Mouse (Mus musculus) large intestine, adult 2 months (tissue): ENCODE measurements at regions not wholly inside any gene's neighbourhood (a gene's known extent, or its start where the extent isn't known, plus 50 kb on each side); places are given as distances from the start of the nearest gene placed in this dataset.

ENCODE experiments used
- DNase-seq: peaks from one replicate; pipeline ENCODE4 v3.0.0-alpha.2; 2012; ENCODE audit warnings: low read depth, low spot score
- WGBS: fragments of 180-500 bp; shearing (Covaris S2); methylation state at CpG from one replicate; pipeline ENCODE4 v1.1.7; 2018; 5-methylcytosine and 5-hydroxymethylcytosine counted together

- no peak for DNase-seq
- WGBS, result 61% methylated on average over 1 of the region's 1 CpGs
These were observed 360.0 kb upstream of the Meox2 start for GRCm38 (mm10) chr12:36748345-36748744.

- 73% methylated on average over 4 of the region's 4 CpGs for WGBS
- no peak for DNase-seq
These were observed 342.9 kb upstream of the Meox2 start for GRCm38 (mm10) chr12:36765315-36766058.

GRCm38 (mm10) chr12:36766167-36766566, 342.2 kb upstream of the Meox2 start:
- no peak for DNase-seq
- 21% methylated on average over 1 of the region's 1 CpGs for WGBS

GRCm38 (mm10) chr12:36780761-36781160, 327.6 kb upstream of the Meox2 start:
- 85% methylated on average over 7 of the region's 7 CpGs for WGBS
- DNase-seq, result no peak

- 43% methylated on average over 2 of the region's 2 CpGs for WGBS
- DNase-seq, result no peak
These were observed 317.5 kb upstream of the Meox2 start for GRCm38 (mm10) chr12:36790866-36791265.

- WGBS, result 60% methylated on average over 3 of the region's 3 CpGs
- DNase-seq, result no peak
These were observed 316.9 kb upstream of the Meox2 start for GRCm38 (mm10) chr12:36791430-36791829.

- no peak for DNase-seq
- WGBS, result 57% methylated on average over 3 of the region's 3 CpGs
These were observed 316.1 kb upstream of the Meox2 start for GRCm38 (mm10) chr12:36792205-36792604.

GRCm38 (mm10) chr12:36793799-36794198, 314.5 kb upstream of the Meox2 start:
- no peak for DNase-seq
- WGBS, result 68% methylated on average over 2 of the region's 2 CpGs

GRCm38 (mm10) chr12:36796201-36796600, 312.1 kb upstream of the Meox2 start:
- 83% methylated on average over 4 of the region's 4 CpGs for WGBS
- no peak for DNase-seq

GRCm38 (mm10) chr12:36817938-36818337, 290.4 kb upstream of the Meox2 start:
- no peak for DNase-seq
- 85% methylated on average over 2 of the region's 2 CpGs for WGBS

GRCm38 (mm10) chr12:36818852-36819251, 289.5 kb upstream of the Meox2 start:
- WGBS, result 82% methylated on average over 3 of the region's 3 CpGs
- DNase-seq, result no peak

GRCm38 (mm10) chr12:36826766-36827165, 281.6 kb upstream of the Meox2 start:
- WGBS, result 61% methylated on average over 6 of the region's 6 CpGs
- no peak for DNase-seq

GRCm38 (mm10) chr12:36831307-36831997, 276.9 kb upstream of the Meox2 start:
- 72% methylated on average over 14 of the region's 14 CpGs for WGBS
- DNase-seq, result no peak

GRCm38 (mm10) chr12:36842957-36843356, 265.4 kb upstream of the Meox2 start:
- DNase-seq, result no peak
- WGBS, result 93% methylated on average over 1 of the region's 1 CpGs

- DNase-seq, result no peak
These were observed 263.2 kb upstream of the Meox2 start for GRCm38 (mm10) chr12:36845130-36845529.

- WGBS, result 85% methylated on average over 2 of the region's 2 CpGs
- DNase-seq, result no peak
These were observed 259.3 kb upstream of the Meox2 start for GRCm38 (mm10) chr12:36849086-36849485.

GRCm38 (mm10) chr12:36863113-36863512, 245.2 kb upstream of the Meox2 start:
- 75% methylated on average over 7 of the region's 7 CpGs for WGBS
- DNase-seq, result no peak

GRCm38 (mm10) chr12:36880724-36881123, 227.6 kb upstream of the Meox2 start:
- 92% methylated on average over 1 of the region's 1 CpGs for WGBS

GRCm38 (mm10) chr12:36913364-36913763, 195.0 kb upstream of the Meox2 start:
- DNase-seq, result no peak

More at GRCm38 (mm10) chr12:36880724-36881123, 227.6 kb upstream of the Meox2 start:
- no peak for DNase-seq

GRCm38 (mm10) chr12:36917576-36918106, 190.7 kb upstream of the Meox2 start:
- WGBS, result 24% methylated on average over 1 of the region's 1 CpGs
- no peak for DNase-seq

GRCm38 (mm10) chr12:36918294-36918876, 190.0 kb upstream of the Meox2 start:
- DNase-seq, result no peak
- 66% methylated on average over 5 of the region's 5 CpGs for WGBS
